Mouse (Mus musculus): ENCODE data around the gene Gimap9. TPM values are rescaled to one million over a fixed set of nuclear protein-coding genes. Genes with fewer than 3 reads are reported as not detected.
A peak's percentile ranks its signal among the peaks of the same experiment; 100 is the strongest.

Gene Gimap9
- polyA plus RNA-seq, 1 experiment from 2014 or later = 8.8 TPM

- ATAC-seq (replicated peaks; ENCODE audit: insufficient number of reproducible peaks, low FRiP score, low TSS enrichment) = no peak
- no peaks in the 10 kb centered on the region for H3K36me3 ChIP-seq (ENCODE audit: control insufficient read depth, insufficient read depth, low read length)
- no peaks in the 10 kb centered on the region; the same call in 1 of the 2 replicates for H3K27me3 ChIP-seq (ENCODE audit: control insufficient read depth, insufficient read depth, low read length)
- H3K4me2 ChIP-seq = no peak overlapping the region
- WGBS (ENCODE audit: insufficient replicate concordance) = 75% methylated on average over 2 of the region's 2 CpGs
- no peaks in the 10 kb centered on the region for H3K9me3 ChIP-seq (replicated peaks; ENCODE audit: control insufficient read depth, low read length)
- H3K27ac ChIP-seq (ENCODE audit: low read depth, low read length) = no peak overlapping the region
- peaks cover 3% of the 10 kb centered on the region; the same call in 1 of the 2 replicates for H3K4me1 ChIP-seq (ENCODE audit: control insufficient read depth, insufficient read depth, low read length)
- H3K4me3 ChIP-seq (ENCODE audit: low read depth, low read length) = no peak overlapping the region
- no peak overlapping the region for H3K9ac ChIP-seq (ENCODE audit: low read depth, low read length)
Observed at GRCm38 (mm10) chr6:48635105-48635504, 40.8 kb upstream of the Gimap9 start.

DNA sequence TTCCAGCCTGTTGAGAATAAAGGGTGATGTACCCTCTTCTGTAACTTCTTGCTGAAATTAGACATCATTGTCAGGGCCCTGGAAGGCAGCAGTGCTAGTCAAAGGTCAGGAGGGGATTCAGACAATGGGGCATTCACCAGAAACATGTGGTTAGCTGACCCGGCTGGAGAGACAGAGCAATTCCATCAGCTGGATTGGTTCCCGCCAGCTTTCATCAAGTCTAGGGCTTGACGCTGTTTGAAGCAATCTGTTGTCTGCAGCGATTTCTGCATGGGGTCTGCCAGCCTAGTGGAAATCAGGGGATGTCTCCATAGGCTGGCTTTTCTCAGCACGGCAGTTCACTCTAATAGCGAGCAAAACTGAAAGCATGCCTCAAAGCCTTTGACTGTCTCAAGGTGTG, 39.4 kb upstream of the Gimap9 start:
- 0 out of 2 replicates have a peak overlapping the region, but pooled peaks have one; percentile 7 for H3K4me2 ChIP-seq
- no peak overlapping the region for H3K9ac ChIP-seq (ENCODE audit: low read depth, low read length)
- WGBS (ENCODE audit: insufficient replicate concordance) = 37% methylated on average over 6 of the region's 6 CpGs
- no peaks in the 10 kb centered on the region for H3K9me3 ChIP-seq (replicated peaks; ENCODE audit: control insufficient read depth, low read length)
- H3K36me3 ChIP-seq (ENCODE audit: control insufficient read depth, insufficient read depth, low read length) = no peaks in the 10 kb centered on the region
- peaks cover 3% of the 10 kb centered on the region; the same call in 1 of the 2 replicates for H3K4me1 ChIP-seq (ENCODE audit: control insufficient read depth, insufficient read depth, low read length)
- H3K4me3 ChIP-seq (ENCODE audit: low read depth, low read length) = no peak overlapping the region
- no peaks in the 10 kb centered on the region for H3K27me3 ChIP-seq (ENCODE audit: control insufficient read depth, insufficient read depth, low read length)
- ATAC-seq (replicated peaks; ENCODE audit: insufficient number of reproducible peaks, low FRiP score, low TSS enrichment) = no peak
- H3K27ac ChIP-seq (ENCODE audit: low read depth, low read length) = no peak overlapping the region

- H3K4me1 ChIP-seq (ENCODE audit: control insufficient read depth, insufficient read depth, low read length) = peaks cover 3% of the 10 kb centered on the region; the same call in 1 of the 2 replicates
- ATAC-seq (replicated peaks; ENCODE audit: insufficient number of reproducible peaks, low FRiP score, low TSS enrichment) = no peak
- H3K4me3 ChIP-seq (ENCODE audit: low read depth, low read length) = no peak overlapping the region
- no peak overlapping the region for H3K4me2 ChIP-seq
- H3K9ac ChIP-seq (ENCODE audit: low read depth, low read length) = no peak overlapping the region
- H3K27me3 ChIP-seq (ENCODE audit: control insufficient read depth, insufficient read depth, low read length) = no peaks in the 10 kb centered on the region
- H3K27ac ChIP-seq (ENCODE audit: low read depth, low read length) = no peak overlapping the region
- H3K9me3 ChIP-seq (replicated peaks; ENCODE audit: control insufficient read depth, low read length) = no peaks in the 10 kb centered on the region
- 66% methylated on average over 6 of the region's 6 CpGs for whole genome bisulfite sequencing (ENCODE audit: insufficient replicate concordance)
- H3K36me3 ChIP-seq (ENCODE audit: control insufficient read depth, insufficient read depth, low read length) = no peaks in the 10 kb centered on the region
Observed at GRCm38 (mm10) chr6:48637811-48638500, 38.0 kb upstream of the Gimap9 start.

- H3K4me2 ChIP-seq = no peak overlapping the region
- WGBS (ENCODE audit: insufficient replicate concordance) = 65% methylated on average over 2 of the region's 2 CpGs
- no peak overlapping the region for H3K4me3 ChIP-seq (ENCODE audit: low read depth, low read length)
- H3K27me3 ChIP-seq (ENCODE audit: control insufficient read depth, insufficient read depth, low read length) = no peaks in the 10 kb centered on the region
- H3K27ac ChIP-seq (ENCODE audit: low read depth, low read length) = no peak overlapping the region
- peaks cover 3% of the 10 kb centered on the region; the same call in 1 of the 2 replicates for H3K4me1 ChIP-seq (ENCODE audit: control insufficient read depth, insufficient read depth, low read length)
- ATAC-seq (replicated peaks; ENCODE audit: insufficient number of reproducible peaks, low FRiP score, low TSS enrichment) = no peak
- no peaks in the 10 kb centered on the region for H3K9me3 ChIP-seq (replicated peaks; ENCODE audit: control insufficient read depth, low read length)
- H3K9ac ChIP-seq (ENCODE audit: low read depth, low read length) = no peak overlapping the region
- no peaks in the 10 kb centered on the region for H3K36me3 ChIP-seq (ENCODE audit: control insufficient read depth, insufficient read depth, low read length)
Observed at GRCm38 (mm10) chr6:48638553-48638952, 37.4 kb upstream of the Gimap9 start.

GRCm38 (mm10) chr6:48641391-48641790, 34.5 kb upstream of the Gimap9 start:
- Histone ChIP-seq H3K27me3 (ENCODE audit: control insufficient read depth, insufficient read depth, low read length) (no peaks in the 10 kb centered on the region), H3K36me3 (ENCODE audit: control insufficient read depth, insufficient read depth, low read length) (no peaks in the 10 kb centered on the region), H3K4me2 (no peak overlapping the region), H3K4me1 (ENCODE audit: control insufficient read depth, insufficient read depth, low read length) (peaks cover 3% of the 10 kb centered on the region; the same call in 1 of the 2 replicates), H3K4me3 (ENCODE audit: low read depth, low read length) (no peak overlapping the region), H3K27ac (ENCODE audit: low read depth, low read length) (no peak overlapping the region), H3K9me3 (replicated peaks; ENCODE audit: control insufficient read depth, low read length) (no peaks in the 10 kb centered on the region), H3K9ac (ENCODE audit: low read depth, low read length) (no peak overlapping the region)
- WGBS (ENCODE audit: insufficient replicate concordance) = 65% methylated on average over 6 of the region's 6 CpGs
- ATAC-seq (replicated peaks; ENCODE audit: insufficient number of reproducible peaks, low FRiP score, low TSS enrichment) = no peak

GRCm38 (mm10) chr6:48642764-48643292, 33.1 kb upstream of the Gimap9 start:
- no peaks in the 10 kb centered on the region for H3K36me3 ChIP-seq (ENCODE audit: control insufficient read depth, insufficient read depth, low read length)
- no peak overlapping the region for H3K27ac ChIP-seq (ENCODE audit: low read depth, low read length)
- WGBS (ENCODE audit: insufficient replicate concordance) = 20% methylated on average over 4 of the region's 4 CpGs
- no peaks in the 10 kb centered on the region for H3K4me1 ChIP-seq (ENCODE audit: control insufficient read depth, insufficient read depth, low read length)
- ATAC-seq (replicated peaks; ENCODE audit: insufficient number of reproducible peaks, low FRiP score, low TSS enrichment) = no peak
- H3K4me3 ChIP-seq (ENCODE audit: low read depth, low read length) = no peak overlapping the region
- H3K9me3 ChIP-seq (replicated peaks; ENCODE audit: control insufficient read depth, low read length) = no peaks in the 10 kb centered on the region
- no peak overlapping the region for H3K4me2 ChIP-seq
- no peaks in the 10 kb centered on the region for H3K27me3 ChIP-seq (ENCODE audit: control insufficient read depth, insufficient read depth, low read length)
- H3K9ac ChIP-seq (ENCODE audit: low read depth, low read length) = no peak overlapping the region

GRCm38 (mm10) chr6:48645660-48646308, 30.1 kb upstream of the Gimap9 start:
- H3K9ac ChIP-seq (ENCODE audit: low read depth, low read length) = no peak overlapping the region

DNA sequence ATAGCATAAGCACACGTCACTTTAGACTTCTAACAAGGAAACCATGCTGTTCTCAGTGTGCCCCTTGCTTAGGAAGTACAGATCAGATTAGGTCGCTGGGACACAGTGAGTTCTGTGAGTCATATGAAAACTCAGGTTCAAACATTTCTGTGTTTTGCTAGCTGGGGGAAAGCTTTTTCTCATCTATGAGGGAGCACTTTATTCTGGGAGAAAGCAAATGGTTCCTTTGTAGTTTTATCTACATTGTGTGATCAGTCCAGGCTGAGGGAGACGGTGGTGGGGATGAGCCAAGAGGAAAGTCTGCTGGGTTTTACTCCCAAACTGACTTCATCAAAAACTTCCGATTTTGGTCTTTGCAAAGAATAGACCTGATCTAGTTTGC, 29.6 kb upstream of the Gimap9 start:
- Histone ChIP-seq H3K4me1 (ENCODE audit: control insufficient read depth, insufficient read depth, low read length) (no peaks in the 10 kb centered on the region), H3K9me3 (replicated peaks; ENCODE audit: control insufficient read depth, low read length) (no peaks in the 10 kb centered on the region), H3K36me3 (ENCODE audit: control insufficient read depth, insufficient read depth, low read length) (no peaks in the 10 kb centered on the region), H3K27ac (ENCODE audit: low read depth, low read length) (no peak overlapping the region), H3K4me2 (no peak overlapping the region), H3K4me3 (ENCODE audit: low read depth, low read length) (no peak overlapping the region), H3K27me3 (ENCODE audit: control insufficient read depth, insufficient read depth, low read length) (no peaks in the 10 kb centered on the region), H3K9ac (ENCODE audit: low read depth, low read length) (no peak overlapping the region)
- WGBS (ENCODE audit: insufficient replicate concordance) = 61% methylated on average over 4 of the region's 4 CpGs
- ATAC-seq (replicated peaks; ENCODE audit: insufficient number of reproducible peaks, low FRiP score, low TSS enrichment) = no peak

More at GRCm38 (mm10) chr6:48645660-48646308, 30.1 kb upstream of the Gimap9 start:
- H3K4me1 ChIP-seq (ENCODE audit: control insufficient read depth, insufficient read depth, low read length) = no peaks in the 10 kb centered on the region
- no peaks in the 10 kb centered on the region for H3K9me3 ChIP-seq (replicated peaks; ENCODE audit: control insufficient read depth, low read length)
- H3K4me3 ChIP-seq (ENCODE audit: low read depth, low read length) = no peak overlapping the region
- H3K27ac ChIP-seq (ENCODE audit: low read depth, low read length) = no peak overlapping the region
- H3K4me2 ChIP-seq = peak overlapping the region; percentile 16; the same call in 1 of the 2 replicates
- H3K27me3 ChIP-seq (ENCODE audit: control insufficient read depth, insufficient read depth, low read length) = no peaks in the 10 kb centered on the region
- WGBS (ENCODE audit: insufficient replicate concordance) = 12% methylated on average over 12 of the region's 12 CpGs
- ATAC-seq (replicated peaks; ENCODE audit: insufficient number of reproducible peaks, low FRiP score, low TSS enrichment) = no peak
- no peaks in the 10 kb centered on the region for H3K36me3 ChIP-seq (ENCODE audit: control insufficient read depth, insufficient read depth, low read length)

Measured in heart, embryonic 11.5 days (tissue).